Mouse (Mus musculus) left cerebral cortex, adult 8-10 months (tissue): ENCODE results near the gene 1700010I14Rik. TPM values are rescaled to one million over a fixed set of nuclear protein-coding genes. Genes with fewer than 3 reads are reported as not detected.

Source experiments
- DNase-seq, 2 experiments: peaks; one replicate each; pipeline ENCODE4 v3.0.0; 2022; ENCODE audit warnings: low spot score in 2 of 2
- total RNA-seq, 4 experiments: library from RNA; stranded (reverse); gene quantifications; 2 replicates each; pipeline ENCODE4 v1.2.4; 2022

1700010I14Rik gene
- total RNA-seq, 4 experiments from 2014 or later: 0.78 to 1.8 (median 1.3) TPM

- DNase-seq: peak in 1 of 2 experiments; percentile 24
These were observed 35.2 kb downstream of the 1700010I14Rik start for GRCm38 (mm10) chr17:9023198-9023942.

GRCm38 (mm10) chr17:9030181-9030580 lies 42.0 kb downstream of the 1700010I14Rik start:
- no peak for DNase-seq

GRCm38 (mm10) chr17:9031241-9032141 lies 43.4 kb downstream of the 1700010I14Rik start:
- peak; percentile 50 to 71 for DNase-seq

- peak; percentile 13 to 27 for DNase-seq
These were observed 44.4 kb downstream of the 1700010I14Rik start for GRCm38 (mm10) chr17:9032362-9033044.

GRCm38 (mm10) chr17:9033511-9033910 lies 45.4 kb downstream of the 1700010I14Rik start:
- DNase-seq: no peak

- DNase-seq: no peak
These were observed 47.6 kb downstream of the 1700010I14Rik start for GRCm38 (mm10) chr17:9035561-9036348.

- no peak for DNase-seq
These were observed 54.6 kb downstream of the 1700010I14Rik start for GRCm38 (mm10) chr17:9042723-9043122.

- no peak for DNase-seq
These were observed 64.4 kb downstream of the 1700010I14Rik start for GRCm38 (mm10) chr17:9052441-9052980.

- no peak for DNase-seq
These were observed 71.3 kb downstream of the 1700010I14Rik start for GRCm38 (mm10) chr17:9059360-9059932.
